ENCODE assay signal across 8 mouse cellular contexts in genomic region chr19:41384406-41384851, GRCm38 (mm10). TPM values are rescaled to one million over a fixed set of nuclear protein-coding genes. Genes with fewer than 3 reads are reported as not detected.
DNase-seq lines count a peak whose midpoint lies in the region; ATAC-seq and TF ChIP-seq lines count a peak whose summit lies in the region.

No protein-coding gene starts in this region.

- no peak for ATAC-seq in embryonic facial prominence, embryonic 15.5 days (ENCODE audit: insufficient number of reproducible peaks, low FRiP score, low TSS enrichment, low read depth)
- ATAC-seq in intestine, embryonic 15.5 days: no peak
- ATAC-seq in megakaryocyte-erythroid progenitor cell, adult 5-6 weeks (replicated peaks; ENCODE audit: low FRiP score, low TSS enrichment, poor library complexity, severe bottlenecking): peak; percentile 58; the same call in 1 of the 2 replicates

- no peak for TF ChIP-seq CTCF in thymus, adult 2 months (IDR thresholded peaks at IDR 0.05; ENCODE audit: borderline replicate concordance, control insufficient read depth, extremely low read depth, insufficient read depth, low read length, poor library complexity)

- no peak overlapping the region for H3K27ac ChIP-seq in thymus, adult 2 months (ENCODE audit: control insufficient read depth, insufficient read depth, low read length)
- H3K27ac ChIP-seq in embryonic facial prominence, embryonic 15.5 days (replicated peaks): no peak overlapping the region
- no peak overlapping the region for H3K27ac ChIP-seq in intestine, embryonic 15.5 days

- DNase-seq in thymus, adult 2 months: peak; percentile 59
- DNase-seq in thymus, adult 18-20 months: no peak
- peak; percentile 67 for DNase-seq in thymus, postnatal 14 days
- DNase-seq in cerebellum, adult 9-11 months: no peak
- DNase-seq in right cerebral cortex, adult 18-20 months: no peak

- H3K4me1 ChIP-seq in thymus, adult 2 months (replicated peaks; ENCODE audit: control insufficient read depth, insufficient read depth, low read length): peaks cover 8% of the 10 kb centered on the region
- peaks cover 12% of the 10 kb centered on the region for H3K4me1 ChIP-seq in embryonic facial prominence, embryonic 15.5 days
- peaks cover 8% of the 10 kb centered on the region for H3K4me1 ChIP-seq in intestine, embryonic 15.5 days (replicated peaks)

- no peaks in the 10 kb centered on the region for H3K27me3 ChIP-seq in thymus, adult 2 months (ENCODE audit: control insufficient read depth, insufficient read depth, low read length)
- H3K27me3 ChIP-seq in embryonic facial prominence, embryonic 15.5 days: peaks cover 14% of the 10 kb centered on the region
- peaks cover 2% of the 10 kb centered on the region; the same call in 1 of the 2 replicates for H3K27me3 ChIP-seq in intestine, embryonic 15.5 days (replicated peaks)

- TF ChIP-seq POLR2A in thymus, adult 2 months (IDR thresholded peaks at IDR 0.05; ENCODE audit: control insufficient read depth, extremely low read depth, insufficient read depth, low read length, poor library complexity): no peak

- H3K9me3 ChIP-seq in embryonic facial prominence, embryonic 15.5 days (replicated peaks): no peaks in the 10 kb centered on the region
- H3K9me3 ChIP-seq in intestine, embryonic 15.5 days: no peaks in the 10 kb centered on the region

- H3K4me3 ChIP-seq in thymus, adult 2 months (ENCODE audit: control insufficient read depth, insufficient read depth, low read length): peak overlapping the region; percentile 55
- peak overlapping the region; percentile 48 for H3K4me3 ChIP-seq in embryonic facial prominence, embryonic 15.5 days (replicated peaks)
- peak overlapping the region; percentile 56 for H3K4me3 ChIP-seq in intestine, embryonic 15.5 days (replicated peaks)

- H3K9ac ChIP-seq in embryonic facial prominence, embryonic 15.5 days: no peak overlapping the region; the same call in 1 of the 2 replicates
- H3K9ac ChIP-seq in intestine, embryonic 15.5 days: peak overlapping the region; percentile 62

- 3% methylated on average over 12 of the region's 12 CpGs for WGBS in thymus, adult 2 months
- 10% methylated on average over 12 of the region's 12 CpGs for WGBS in embryonic facial prominence, embryonic 15.5 days
- 16% methylated on average over 12 of the region's 12 CpGs for WGBS in intestine, embryonic 15.5 days

- peak overlapping the region; percentile 97 for H3K4me2 ChIP-seq in embryonic facial prominence, embryonic 15.5 days (replicated peaks)
- H3K4me2 ChIP-seq in intestine, embryonic 15.5 days (replicated peaks): peak overlapping the region; percentile 99

- H3K36me3 ChIP-seq in thymus, adult 2 months (ENCODE audit: control insufficient read depth, insufficient read depth, low read length): no peaks in the 10 kb centered on the region
- H3K36me3 ChIP-seq in embryonic facial prominence, embryonic 15.5 days: no peaks in the 10 kb centered on the region
- H3K36me3 ChIP-seq in intestine, embryonic 15.5 days: no peaks in the 10 kb centered on the region

RNA-seq across cellular contexts. Expression of gene Pik3ap1, which starts 0.5 kb away (rescaled TPM):
- polyA plus RNA-seq in thymus, adult 2 months (2012; rRNA removed): 10.0 and 10.3 TPM in 2 replicates
- polyA plus RNA-seq in embryonic facial prominence, embryonic 15.5 days (2015; fragmentation: Nextera tagmentation; extraction: Ambion mirVana): 3.4 and 3.5 TPM in 2 replicates
- polyA plus RNA-seq in intestine, embryonic 15.5 days (2015; fragmentation: Nextera tagmentation; extraction: Ambion mirVana): 6.4 and 9.1 TPM in 2 replicates
- total RNA-seq in megakaryocyte-erythroid progenitor cell, adult 5-6 weeks (2014; fragmentation: Nextera tagmentation): 1.5 and 2.3 TPM in 2 replicates
- 1.2 and 1.4 TPM in 2 replicates for total RNA-seq in megakaryocyte-erythroid progenitor cell, adult 5-6 weeks (2017)

Comparison
In these comparisons a context has a peak if more than half of its experiments do, and no peak if none do; other contexts are left out.
1. DNase-seq: peak in thymus, adult 2 months (single experiment) and thymus, postnatal 14 days (single experiment); none in thymus, adult 18-20 months (0 of 2), cerebellum, adult 9-11 months (single experiment) and right cerebral cortex, adult 18-20 months (single experiment).
2. Peak in every context shown above with its lines, with median percentiles within 50 percentile points of each other: H3K4me3 ChIP-seq.